In genomic region chr6:54401503-54401902, GRCm38 (mm10) we compare ENCODE assay signal across 35 mouse cellular contexts. TPM values are rescaled to one million over a fixed set of nuclear protein-coding genes. Genes with fewer than 3 reads are reported as not detected.
"Had no signal": no experiment of that assay in that cellular context is flagged by ENCODE, and none has a peak within 500 bp of the region (broad histone marks: within the 10 kb centered on the region; RNA-seq: fewer than 3 reads in every experiment).

No protein-coding gene starts in this region.

- H3K4me2 ChIP-seq: heart, embryonic 12.5 days; heart, embryonic 13.5 days; heart, embryonic 15.5 days; hindbrain, embryonic 12.5 days; hindbrain, embryonic 13.5 days; hindbrain, embryonic 14.5 days; hindbrain, embryonic 15.5 days; intestine, embryonic 15.5 days; kidney, embryonic 15.5 days had no signal

- H3K27ac ChIP-seq: heart, embryonic 15.5 days; hindbrain, embryonic 10.5 days; hindbrain, embryonic 12.5 days; hindbrain, embryonic 13.5 days; hindbrain, embryonic 14.5 days; hindbrain, embryonic 15.5 days; hindbrain, postnatal 0 days; intestine, embryonic 15.5 days; kidney, embryonic 15.5 days; kidney, postnatal 0 days; layer of hippocampus, adult 2 months; left cerebral cortex, adult 2 months had no signal

- H3K9ac ChIP-seq: heart, embryonic 12.5 days; heart, embryonic 13.5 days; heart, embryonic 15.5 days; hindbrain, embryonic 12.5 days; hindbrain, embryonic 13.5 days; hindbrain, embryonic 14.5 days; hindbrain, embryonic 15.5 days; intestine, embryonic 15.5 days; kidney, embryonic 15.5 days had no signal

- H3K4me3 ChIP-seq: heart, embryonic 12.5 days; heart, embryonic 13.5 days; heart, embryonic 15.5 days; hindbrain, embryonic 10.5 days; hindbrain, embryonic 12.5 days; hindbrain, embryonic 13.5 days; hindbrain, embryonic 15.5 days; intestine, embryonic 15.5 days; kidney, embryonic 15.5 days; layer of hippocampus, adult 2 months; left cerebral cortex, adult 2 months had no signal

- H3K4me1 ChIP-seq: hindbrain, embryonic 10.5 days; intestine, embryonic 15.5 days had no signal

- H3K9me3 ChIP-seq: heart, embryonic 13.5 days; heart, embryonic 15.5 days; hindbrain, embryonic 10.5 days; hindbrain, embryonic 12.5 days; hindbrain, embryonic 13.5 days; hindbrain, embryonic 15.5 days; intestine, embryonic 15.5 days; kidney, embryonic 15.5 days had no signal

- H3K36me3 ChIP-seq: heart, embryonic 12.5 days; heart, embryonic 13.5 days; heart, embryonic 15.5 days; hindbrain, embryonic 10.5 days; hindbrain, embryonic 12.5 days; hindbrain, embryonic 13.5 days; hindbrain, embryonic 15.5 days; intestine, embryonic 15.5 days; kidney, embryonic 15.5 days had no signal

- H3K27me3 ChIP-seq: heart, embryonic 12.5 days; heart, embryonic 13.5 days; heart, embryonic 15.5 days; hindbrain, embryonic 12.5 days; hindbrain, embryonic 13.5 days; hindbrain, embryonic 15.5 days; intestine, embryonic 15.5 days; kidney, embryonic 15.5 days had no signal

- DNase-seq: heart, postnatal 10 days; heart, postnatal 14 days; heart, postnatal 36 days; heart, postnatal 4 days; kidney, adult 11 months; kidney, adult 18-20 months; kidney, adult 2 months; kidney, adult 8-10 months; kidney, adult 9 months; kidney, postnatal 10 days; kidney, postnatal 14 days; kidney, postnatal 25 days; kidney, postnatal 36 days; kidney, postnatal 4 days; layer of hippocampus, adult 9-11 months; layer of hippocampus, postnatal 36 days had no signal

- ATAC-seq: hindbrain, embryonic 16.5 days; hindbrain, postnatal 0 days; inflammation-experienced regulatory T-cells, adult 6 months; intestine, embryonic 15.5 days; intestine, embryonic 16.5 days; intestine, postnatal 0 days had no signal

RNA-seq across cellular contexts. Expression of gene Wipf3, which starts 27.9 kb away (rescaled TPM):
- total RNA-seq: hematopoietic stem cell, adult 5-6 weeks had no signal
